Mouse (Mus musculus) kidney, adult 2 months (tissue): ENCODE measurements at regions not wholly inside any gene's neighbourhood (a gene's known extent, or its start where the extent isn't known, plus 50 kb on each side); places are given as distances from the start of the nearest gene placed in this dataset.

ENCODE experiments used
- CTCF ChIP-seq: fragments of 200-500 bp; conservative IDR thresholded peaks from 2 replicates; pipeline ENCODE4 v1.5.1; 2011; ENCODE audit warnings: low read depth, mild to moderate bottlenecking, control low read depth, low read length, moderate library complexity, mixed read lengths; ENCODE audit not compliant: insufficient read depth, insufficient read length
- POLR2A ChIP-seq: fragments of 200-500 bp; IDR thresholded peaks from one replicate; pipeline ENCODE4 v1.6.1; 2011; ENCODE audit warnings: low read depth, low read length, control low read depth

DNA sequence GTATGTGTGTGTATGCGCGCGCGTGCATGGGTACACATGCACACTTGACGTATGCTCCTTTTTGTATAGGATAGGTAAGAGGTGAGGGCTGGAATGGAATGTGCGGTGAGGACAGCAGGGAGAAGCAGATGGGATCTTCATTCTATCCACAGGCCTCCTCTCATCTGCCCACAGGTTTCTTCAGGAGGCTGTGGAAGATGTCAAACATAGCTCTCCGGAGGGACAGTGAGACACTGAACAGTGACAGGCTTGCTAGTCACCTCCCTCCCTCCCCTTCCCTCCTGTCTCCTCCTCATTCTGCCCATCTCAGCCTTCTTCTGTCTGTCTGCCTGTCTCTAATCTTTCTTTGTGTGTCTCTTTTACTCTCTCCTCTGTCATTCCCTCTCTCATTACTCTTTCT is 124.6 kb downstream of the En1 start:
- TF ChIP-seq POLR2A, result no peak
- no peak for TF ChIP-seq CTCF
